Mouse (Mus musculus): Measurements from ENCODE around the gene Ttc28.

- TF ChIP-seq CTCF (IDR thresholded peaks at IDR 0.05 in 2 of 3, conservative IDR thresholded peaks at IDR 0.05 in 1 of 3; ENCODE audit: control insufficient read depth in 1 of 3, insufficient read depth in 1 of 3, low read depth in 2 of 3, low read length in 3 of 3, poor library complexity in 1 of 3, severe bottlenecking in 1 of 3), result no peak
- TF ChIP-seq GATA1 (IDR thresholded peaks at IDR 0.05; ENCODE audit: low read depth, low read length), result no peak
- no peak for TF ChIP-seq SIN3A (IDR thresholded peaks at IDR 0.05; ENCODE audit: low read length)
- TF ChIP-seq POLR2A (IDR thresholded peaks at IDR 0.05; ENCODE audit: control insufficient read depth in 1 of 2, insufficient read depth in 1 of 2, low read depth in 1 of 2, low read length in 2 of 2, poor library complexity in 1 of 2), result no peak
- no peak for TF ChIP-seq KAT2A (conservative IDR thresholded peaks at IDR 0.05; ENCODE audit: low read depth, low read length)
- no peak for TF ChIP-seq JUND (IDR thresholded peaks at IDR 0.05; ENCODE audit: low read depth, low read length)
- TF ChIP-seq MEF2A (IDR thresholded peaks at IDR 0.05; ENCODE audit: extremely low read depth, insufficient replicate concordance, low read depth, low read length, poor library complexity, severe bottlenecking), result no peak
- TF ChIP-seq MYC (IDR thresholded peaks at IDR 0.05; ENCODE audit: low read depth, low read length), result no peak
- TF ChIP-seq MAX (IDR thresholded peaks at IDR 0.05; ENCODE audit: low read length), result no peak
- no peak for TF ChIP-seq ZC3H11A (IDR thresholded peaks at IDR 0.05; ENCODE audit: low read depth, low read length)
- no peak for TF ChIP-seq E2F4 (IDR thresholded peaks at IDR 0.05; ENCODE audit: borderline replicate concordance, low read depth, low read length)
These were observed 312.4 kb downstream of the Ttc28 start for GRCm38 (mm10) chr5:111191972-111192371.

Measured in MEL (cell line).